21 mouse cellular contexts compared by ENCODE assay signal in genomic region chr2:173079766-173080549, GRCm38 (mm10). TPM values are rescaled to one million over a fixed set of nuclear protein-coding genes. Genes with fewer than 3 reads are reported as not detected.
A peak's percentile ranks its signal among the peaks of the same experiment; 100 is the strongest.
DNase-seq lines count a peak whose midpoint lies in the region; ATAC-seq and TF ChIP-seq lines count a peak whose summit lies in the region.
"Had no signal": no experiment of that assay in that cellular context is flagged by ENCODE, and none has a peak within 500 bp of the region (broad histone marks: within the 10 kb centered on the region; RNA-seq: fewer than 3 reads in every experiment).

No protein-coding gene starts in this region.

- H3K4me2 ChIP-seq in heart, embryonic 12.5 days = peak overlapping the region; percentile 15; the same call in 1 of the 2 replicates
- no peak overlapping the region for H3K4me2 ChIP-seq in intestine, embryonic 14.5 days (ENCODE audit: low read length)
- H3K4me2 ChIP-seq in intestine, postnatal 0 days (replicated peaks; ENCODE audit: low read depth) = no peak overlapping the region
- H3K4me2 ChIP-seq: forebrain, embryonic 15.5 days; limb, embryonic 13.5 days; midbrain, embryonic 12.5 days had no signal

- no peak for ATAC-seq in heart, embryonic 12.5 days (ENCODE audit: insufficient number of reproducible peaks, low FRiP score)
- no peak for ATAC-seq in intestine, embryonic 14.5 days (replicated peaks; ENCODE audit: low FRiP score, low TSS enrichment, low read depth)
- ATAC-seq in intestine, postnatal 0 days = no peak
- ATAC-seq: activated CD4-positive, CD25-positive, alpha-beta regulatory T cell, adult 4 months had no signal

- no peaks in the 10 kb centered on the region for H3K27me3 ChIP-seq in heart, embryonic 12.5 days (replicated peaks)
- H3K27me3 ChIP-seq in intestine, embryonic 14.5 days (replicated peaks; ENCODE audit: control insufficient read depth, insufficient read depth, low read length) = no peaks in the 10 kb centered on the region
- no peaks in the 10 kb centered on the region for H3K27me3 ChIP-seq in intestine, postnatal 0 days (replicated peaks; ENCODE audit: control insufficient read depth, insufficient read depth, low read length)
- H3K27me3 ChIP-seq: forebrain, embryonic 15.5 days; limb, embryonic 13.5 days had no signal

- no peak for TF ChIP-seq CTCF in intestine, postnatal 0 days (IDR thresholded peaks at IDR 0.05; ENCODE audit: low read depth)

- H3K36me3 ChIP-seq in heart, embryonic 12.5 days = no peaks in the 10 kb centered on the region
- H3K36me3 ChIP-seq in intestine, embryonic 14.5 days (ENCODE audit: control insufficient read depth, insufficient read depth, low read length) = no peaks in the 10 kb centered on the region
- H3K36me3 ChIP-seq in intestine, postnatal 0 days (ENCODE audit: control insufficient read depth, insufficient read depth) = no peaks in the 10 kb centered on the region
- H3K36me3 ChIP-seq: forebrain, embryonic 15.5 days; G1E; limb, embryonic 13.5 days; liver, embryonic 13.5 days; midbrain, embryonic 12.5 days had no signal

- WGBS in heart, embryonic 12.5 days = 33% methylated on average over 10 of the region's 10 CpGs
- 51% methylated on average over 10 of the region's 10 CpGs for WGBS in intestine, embryonic 14.5 days
- WGBS in intestine, postnatal 0 days = 52% methylated on average over 10 of the region's 10 CpGs

- peak overlapping the region; percentile 76 for H3K27ac ChIP-seq in heart, embryonic 12.5 days (ENCODE audit: poor library complexity, severe bottlenecking)
- no peak overlapping the region for H3K27ac ChIP-seq in intestine, embryonic 14.5 days (ENCODE audit: low read depth)
- H3K27ac ChIP-seq in intestine, postnatal 0 days (ENCODE audit: low read depth, low read length) = no peak overlapping the region
- H3K27ac ChIP-seq: forebrain, embryonic 15.5 days; limb, embryonic 13.5 days; liver, embryonic 13.5 days; macrophage; midbrain, embryonic 12.5 days had no signal

- peak; percentile 3 for DNase-seq in adrenal gland, postnatal 14 days
- DNase-seq in adrenal gland, adult 8-10 months = no peak
- DNase-seq in heart, adult 18-20 months = no peak
- peak; percentile 50 for DNase-seq in intestine, embryonic 14.5 days (ENCODE audit: low spot score)
- peak; percentile 9 for DNase-seq in thymus, postnatal 4 days
- no peak for DNase-seq in thymus, postnatal 14 days

- H3K9ac ChIP-seq in heart, embryonic 12.5 days = peak overlapping the region; percentile 24; the same call in 1 of the 2 replicates
- H3K9ac ChIP-seq in intestine, embryonic 14.5 days (ENCODE audit: low read length) = no peak overlapping the region
- no peak overlapping the region for H3K9ac ChIP-seq in intestine, postnatal 0 days (ENCODE audit: low read depth, low read length)
- H3K9ac ChIP-seq: forebrain, embryonic 15.5 days; limb, embryonic 13.5 days; liver, embryonic 13.5 days; midbrain, embryonic 12.5 days had no signal

- H3K4me1 ChIP-seq in heart, embryonic 12.5 days (replicated peaks) = peaks cover 34% of the 10 kb centered on the region
- 0 out of 2 replicates have a peak, but pooled peaks cover 3% of the 10 kb centered on the region for H3K4me1 ChIP-seq in intestine, embryonic 14.5 days (replicated peaks; ENCODE audit: control insufficient read depth, insufficient read depth, low read length)
- no peaks in the 10 kb centered on the region for H3K4me1 ChIP-seq in intestine, postnatal 0 days (replicated peaks; ENCODE audit: control insufficient read depth, insufficient read depth, low read length)
- H3K4me1 ChIP-seq: forebrain, embryonic 15.5 days had no signal

- no peak overlapping the region for H3K4me3 ChIP-seq in heart, embryonic 12.5 days
- no peak overlapping the region for H3K4me3 ChIP-seq in intestine, embryonic 14.5 days (ENCODE audit: low read depth, low read length)
- H3K4me3 ChIP-seq in intestine, postnatal 0 days (ENCODE audit: low read depth, low read length) = no peak overlapping the region
- H3K4me3 ChIP-seq: forebrain, embryonic 15.5 days; limb, embryonic 13.5 days; liver, embryonic 13.5 days; midbrain, embryonic 12.5 days had no signal

- H3K9me3 ChIP-seq in heart, embryonic 12.5 days (replicated peaks) = no peaks in the 10 kb centered on the region
- H3K9me3 ChIP-seq in intestine, embryonic 14.5 days (ENCODE audit: control insufficient read depth, low read length) = no peaks in the 10 kb centered on the region
- H3K9me3 ChIP-seq in intestine, postnatal 0 days (ENCODE audit: control insufficient read depth) = no peaks in the 10 kb centered on the region
- H3K9me3 ChIP-seq: forebrain, embryonic 15.5 days; G1E; limb, embryonic 13.5 days; liver, embryonic 13.5 days; midbrain, embryonic 12.5 days had no signal

RNA-seq across cellular contexts. Expression of gene Ctcfl, which starts 39.4 kb away (rescaled TPM):
- total RNA-seq in adrenal gland, postnatal 14 days (2021) = 0.15 TPM in 2 replicates
- total RNA-seq in adrenal gland, adult 8-10 months (2022) = under 1 TPM in 2 of 4 experiments, not detected in 2; 0.13 to 0.22 TPM
- polyA plus RNA-seq in heart, embryonic 12.5 days (2016; fragmentation: Nextera tagmentation; extraction: Ambion mirVana) = 0.70 and 0.86 TPM in 2 replicates
- under 1 TPM; 0.08 to 0.22 TPM for total RNA-seq in heart, adult 18-20 months (2021)
- polyA plus RNA-seq in intestine, embryonic 14.5 days (2014; fragmentation: Nextera tagmentation; extraction: Ambion mirVana) = 0.12 and 0.16 TPM in 2 replicates
- 0.82 and 1.0 TPM in 2 replicates for polyA plus RNA-seq in intestine, postnatal 0 days (2015; fragmentation: Nextera tagmentation; extraction: Ambion mirVana)
- total RNA-seq: G1E; hematopoietic stem cell, adult 5-6 weeks; layer of hippocampus, postnatal 25 days; left cerebral cortex, postnatal 10 days; neutrophil, adult 5-6 weeks had no signal
- polyA plus RNA-seq: CD4-positive, CD25-positive, alpha-beta regulatory T cell, adult 4 months; G1E; large intestine, adult 2 months; macrophage; midbrain, embryonic 12.5 days had no signal

RNA-seq across cellular contexts. Expression of gene Rbm38, which starts 59.7 kb away (rescaled TPM):
- total RNA-seq in adrenal gland, postnatal 14 days (2021) = 31.6 and 36.2 TPM in 2 replicates
- 10 to 100 TPM; 16.0 to 26.0 (median 21.5) TPM for total RNA-seq in adrenal gland, adult 8-10 months (2022)
- 146 and 147 TPM in 2 replicates for polyA plus RNA-seq in heart, embryonic 12.5 days (2016; fragmentation: Nextera tagmentation; extraction: Ambion mirVana)
- total RNA-seq in heart, adult 18-20 months (2021) = 100 to 1,000 TPM; 171 to 173 TPM
- polyA plus RNA-seq in intestine, embryonic 14.5 days (2014; fragmentation: Nextera tagmentation; extraction: Ambion mirVana) = 49.4 and 53.0 TPM in 2 replicates
- polyA plus RNA-seq in intestine, postnatal 0 days (2015; fragmentation: Nextera tagmentation; extraction: Ambion mirVana) = 39.0 and 39.8 TPM in 2 replicates

Comparison
In these comparisons a context has a peak if more than half of its experiments do, and no peak if none do; other contexts are left out.
1. DNase-seq: peak in adrenal gland, postnatal 14 days (single experiment), intestine, embryonic 14.5 days (single experiment) and thymus, postnatal 4 days (single experiment); none in adrenal gland, adult 8-10 months (single experiment), heart, adult 18-20 months (0 of 2) and thymus, postnatal 14 days (single experiment).